Mouse (Mus musculus) adrenal gland, adult (tissue): Measurements from ENCODE around the gene Gm42906.
A peak's percentile ranks its signal among the peaks of the same experiment; 100 is the strongest.

Source experiments
- DNase-seq, 2 experiments: peaks; one replicate each; pipeline ENCODE4 v3.0.0; 2022 to 2023; ENCODE audit warnings: low spot score in 1 of 2; ENCODE audit not compliant: inconsistent age in 2 of 2

Gm42906 gene

DNA sequence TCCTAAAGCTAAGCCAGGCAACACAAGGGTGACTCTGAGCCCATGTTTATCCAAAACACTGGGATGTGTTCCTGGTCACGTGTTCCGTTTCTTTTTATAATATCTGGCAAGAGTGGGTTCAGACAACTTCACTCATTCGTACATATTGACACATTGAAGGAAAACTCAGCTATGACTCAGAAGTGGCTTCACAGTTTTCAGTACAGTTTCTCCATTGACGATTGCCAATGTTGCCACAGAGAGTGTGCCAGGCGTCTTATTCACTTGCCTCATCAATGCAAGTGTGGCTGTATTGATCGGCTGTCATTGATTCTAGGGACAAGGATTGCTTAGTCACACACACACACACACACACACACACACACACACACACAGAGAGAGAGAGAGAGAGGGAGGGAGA lies 381.8 kb downstream of the Gm42906 start:
- DNase-seq, result no peak

GRCm38 (mm10) chr5:151042911-151043310 lies 385.1 kb downstream of the Gm42906 start:
- no peak for DNase-seq

DNA sequence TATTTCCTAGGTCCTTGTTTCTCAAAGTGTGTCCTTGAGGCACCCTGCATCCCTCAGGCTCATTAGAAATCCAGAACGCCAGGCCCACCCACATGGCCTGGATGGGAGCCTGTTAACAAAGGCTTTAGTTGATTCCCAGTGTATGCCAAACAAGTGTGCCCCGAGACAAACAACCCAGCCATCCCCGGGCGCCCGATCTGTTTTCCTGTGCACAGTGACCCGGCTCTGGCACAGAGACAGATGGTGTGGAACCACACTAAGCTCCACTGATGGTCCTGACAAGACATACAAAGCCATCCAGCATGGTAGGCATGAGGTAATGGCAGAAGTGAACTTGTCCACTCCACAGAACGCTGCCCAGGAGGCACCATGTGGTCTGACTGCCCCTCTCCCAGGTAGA lies 390.1 kb downstream of the Gm42906 start:
- no peak for DNase-seq

DNA sequence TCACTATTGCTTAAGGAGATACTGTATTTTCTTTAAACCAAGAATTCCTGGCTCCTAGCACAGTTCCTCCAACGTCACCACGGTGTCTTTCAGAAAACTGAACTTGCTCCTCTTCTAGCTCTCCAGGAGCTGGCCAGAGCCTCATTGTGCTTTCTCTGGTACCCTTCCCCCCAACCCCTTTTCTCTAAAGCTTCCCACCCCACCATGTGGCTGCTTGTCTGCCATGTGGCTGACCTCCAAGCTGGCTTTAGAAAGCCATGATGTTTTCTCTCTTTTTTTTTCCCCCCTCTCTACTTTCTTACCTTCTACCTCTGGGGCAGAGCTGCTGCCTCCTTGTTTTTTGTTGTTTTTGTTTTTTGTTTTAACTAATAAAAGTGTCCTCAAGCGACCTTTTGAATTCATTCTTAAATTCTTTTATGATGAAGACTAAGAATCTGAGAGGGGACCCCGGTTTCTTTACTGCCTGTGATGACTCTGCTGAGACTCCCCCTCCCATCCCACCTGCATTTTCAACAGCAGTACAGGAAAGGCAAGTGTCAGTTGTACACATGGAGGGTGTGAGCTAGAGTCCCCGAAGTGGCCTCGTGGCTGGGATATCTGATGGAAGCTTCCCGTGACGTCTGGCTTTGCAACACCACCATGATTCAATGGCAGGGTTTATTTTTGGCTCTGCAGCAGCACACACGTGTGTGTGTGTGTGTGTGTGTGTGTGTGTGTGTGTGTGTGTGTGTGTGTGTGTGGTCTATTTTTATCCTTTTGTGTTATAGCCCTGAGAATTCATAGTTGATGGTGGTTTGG lies 393.0 kb downstream of the Gm42906 start:
- DNase-seq, result no peak

DNA sequence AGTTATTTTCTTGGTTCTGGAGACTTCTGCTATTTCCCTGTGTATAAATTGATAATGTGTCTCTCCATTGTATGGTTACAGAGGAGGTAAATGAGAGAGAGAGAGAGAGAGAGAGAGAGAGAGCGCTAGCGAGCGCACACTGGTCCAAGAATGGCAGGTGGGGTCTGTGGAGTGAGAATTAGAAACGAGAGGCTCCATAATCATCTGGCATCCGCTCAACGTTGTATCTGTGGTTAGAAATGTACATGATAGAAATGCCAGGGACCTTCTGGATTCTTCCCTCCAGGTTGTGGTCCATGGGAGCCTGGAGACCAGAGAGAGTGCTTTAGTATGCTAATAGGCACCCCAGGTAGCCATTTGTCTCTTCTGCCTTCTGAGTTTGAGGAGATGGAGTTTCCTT lies 399.1 kb downstream of the Gm42906 start:
- no peak for DNase-seq

- DNase-seq, result no peak
Observed at GRCm38 (mm10) chr5:151027171-151027570, 400.8 kb downstream of the Gm42906 start.

DNA sequence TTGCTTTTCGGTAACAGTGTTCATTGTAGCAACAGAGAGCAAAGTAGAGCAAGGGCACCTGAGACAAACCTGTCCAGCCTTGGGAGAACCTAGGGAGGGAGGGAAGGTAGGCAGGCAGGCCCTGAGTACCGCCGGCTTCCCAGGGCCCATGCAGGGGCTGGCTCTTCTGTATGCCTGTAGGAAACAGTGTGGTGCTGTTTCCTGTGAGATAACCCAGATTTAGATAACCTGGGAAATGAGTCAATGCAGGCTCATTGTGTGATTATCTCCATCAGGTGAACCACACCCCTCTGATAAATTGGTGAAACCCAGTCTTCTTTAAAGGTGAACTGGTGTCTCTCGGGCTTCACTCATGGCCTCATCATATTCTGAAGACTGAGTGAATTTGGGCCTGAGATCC lies 401.9 kb downstream of the Gm42906 start:
- DNase-seq, result no peak

GRCm38 (mm10) chr5:151024483-151024882 lies 403.5 kb downstream of the Gm42906 start:
- DNase-seq, result no peak

DNA sequence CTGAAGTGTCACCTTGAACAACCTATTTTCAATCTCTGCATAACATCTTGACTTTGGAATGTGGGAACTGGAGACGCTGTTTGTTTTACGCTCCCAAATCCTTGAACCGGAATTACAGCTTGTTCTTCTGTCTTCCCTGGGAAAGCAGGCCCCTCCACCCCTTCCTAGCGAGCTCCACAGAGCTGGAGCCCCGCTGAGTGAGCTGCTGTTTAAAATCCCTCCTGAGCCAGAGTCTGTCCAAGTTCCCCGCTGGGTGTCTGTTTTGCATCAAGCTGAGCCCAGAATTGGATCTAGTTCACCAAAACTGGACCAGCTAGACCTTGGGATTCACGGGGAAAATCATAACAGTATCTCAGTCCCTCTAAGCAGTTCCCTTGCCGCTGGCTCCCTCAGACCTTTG lies 404.5 kb downstream of the Gm42906 start:
- peak in 1 of 2 experiments; percentile 28 for DNase-seq

- no peak for DNase-seq
Observed at GRCm38 (mm10) chr5:151022939-151023338, 405.0 kb downstream of the Gm42906 start.

GRCm38 (mm10) chr5:151022026-151022425 lies 405.9 kb downstream of the Gm42906 start:
- DNase-seq, result no peak

- peak in 1 of 2 experiments; percentile 36 for DNase-seq
Observed at GRCm38 (mm10) chr5:151020831-151021230, 407.1 kb downstream of the Gm42906 start.

DNA sequence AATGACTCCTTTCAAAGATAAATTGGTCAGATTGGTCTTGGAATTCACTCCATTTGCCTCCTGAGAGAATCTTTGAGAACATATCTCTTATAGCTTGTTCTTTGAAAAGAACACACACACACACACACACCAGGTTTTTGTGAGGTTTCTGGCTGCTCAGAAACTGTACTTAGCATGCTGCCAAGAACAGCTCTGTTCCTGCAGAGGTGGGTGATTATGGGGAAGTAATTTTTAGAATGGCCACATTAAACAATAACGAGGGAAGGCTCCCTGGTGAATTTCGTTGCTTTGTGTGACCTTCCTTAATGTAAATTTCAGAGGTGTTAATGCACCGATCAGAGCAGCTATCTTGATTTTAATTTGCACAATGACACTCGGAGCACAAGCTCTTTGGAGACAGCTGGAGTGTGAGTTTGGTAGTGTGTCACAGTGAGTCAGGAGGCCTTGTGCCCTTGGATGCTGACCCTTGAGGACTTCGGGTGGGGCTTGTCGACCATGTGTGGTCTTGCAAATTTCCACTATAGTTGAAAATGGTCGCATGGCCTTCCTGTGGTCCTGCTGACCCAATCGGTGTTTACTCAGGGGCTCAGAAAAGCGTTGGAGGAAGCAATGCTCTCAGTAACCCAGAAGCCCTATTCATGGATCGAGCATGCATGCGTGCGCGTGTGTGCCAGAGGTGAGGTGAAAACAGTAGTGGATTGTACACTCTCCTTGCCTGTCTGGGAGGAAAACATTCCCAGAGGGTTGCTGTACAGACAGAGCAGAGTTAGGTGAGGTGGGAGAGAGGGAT lies 407.7 kb downstream of the Gm42906 start:
- peak in 1 of 2 experiments; percentile 31 for DNase-seq

DNA sequence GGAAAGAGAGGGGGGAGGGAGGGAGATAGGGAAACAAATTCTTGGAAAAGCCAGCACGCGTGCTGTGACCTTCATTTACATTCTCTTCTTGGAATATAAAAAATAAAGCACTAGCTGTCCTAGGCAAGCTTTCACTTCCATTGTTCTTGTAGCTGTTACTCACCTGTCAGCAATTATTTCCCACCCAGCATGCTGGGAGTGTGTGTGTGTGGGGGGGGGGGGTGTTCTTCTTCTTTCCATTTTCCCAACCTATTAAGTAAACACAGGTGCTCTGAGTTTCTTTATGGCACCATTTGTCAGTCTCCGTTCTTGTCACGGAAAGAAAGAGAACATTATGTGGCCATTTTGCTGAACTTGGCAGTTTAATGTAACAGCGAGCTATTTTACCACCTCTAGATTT lies 409.0 kb downstream of the Gm42906 start:
- DNase-seq, result no peak

- DNase-seq, result no peak
Observed at GRCm38 (mm10) chr5:151018450-151018849, 409.5 kb downstream of the Gm42906 start.
